Mouse (Mus musculus) MEL (cell line): Measurements from ENCODE around the gene Adprhl1. TPM values are rescaled to one million over a fixed set of nuclear protein-coding genes. Genes with fewer than 3 reads are reported as not detected.

Source experiments
- DNase-seq: peaks from one replicate; pipeline ENCODE4 v3.0.0; 2011; ENCODE audit warnings: low read depth, low spot score
- H3K27ac ChIP-seq: 2 replicates; pipeline ENCODE4 v1.5.1; 2012; ENCODE audit warnings: low read depth, mild to moderate bottlenecking, control low read depth, low read length, moderate library complexity; ENCODE audit not compliant: control insufficient read depth
- H3K27me3 ChIP-seq, 2 experiments: fragments of 150-350 bp in 1 of 2; sonication (generic) in 1 of 2; 2 replicates each; pipeline ENCODE4 v1.6.1; 2012; ENCODE audit warnings: low read length in 2 of 2, mild to moderate bottlenecking in 2 of 2, improper control_type of control experiment in 1 of 2, moderate library complexity in 1 of 2; ENCODE audit not compliant: insufficient read depth in 2 of 2, control insufficient read depth in 1 of 2
- H3K36me3 ChIP-seq, 2 experiments: 2 replicates each; pipeline ENCODE4 v1.6.1; 2012 to 2014; ENCODE audit warnings: low read length in 2 of 2, improper control_type of control experiment in 1 of 2, inconsistent platforms in 1 of 2, mild to moderate bottlenecking in 1 of 2; ENCODE audit not compliant: insufficient read depth in 2 of 2, control insufficient read depth in 1 of 2
- H3K4me1 ChIP-seq, 2 experiments: fragments of 150-350 bp in 1 of 2; sonication (generic) in 1 of 2; 2 replicates each; pipeline ENCODE4 v1.6.1; 2012; ENCODE audit warnings: low read length in 2 of 2, improper control_type of control experiment in 1 of 2, mild to moderate bottlenecking in 1 of 2; ENCODE audit not compliant: insufficient read depth in 2 of 2, control insufficient read depth in 1 of 2
- H3K4me3 ChIP-seq, 2 experiments: fragments of 150-350 bp in 1 of 2; sonication (generic) in 1 of 2; 2 replicates each; pipeline ENCODE4 v1.5.1; 2012; ENCODE audit warnings: low read depth in 2 of 2, low read length in 2 of 2, mild to moderate bottlenecking in 2 of 2, moderate library complexity in 2 of 2, control low read depth in 1 of 2, improper control_type of control experiment in 1 of 2; ENCODE audit not compliant: control insufficient read depth in 1 of 2, insufficient read depth in 1 of 2
- H3K79me2 ChIP-seq: 2 replicates; pipeline ENCODE4 v1.6.1; 2012; ENCODE audit warnings: mild to moderate bottlenecking, low read length, moderate library complexity; ENCODE audit not compliant: control insufficient read depth, poor library complexity, insufficient read depth
- H3K9ac ChIP-seq: 2 replicates; pipeline ENCODE4 v1.6.1; 2012; ENCODE audit warnings: low read depth, mild to moderate bottlenecking, control low read depth, low read length, moderate library complexity; ENCODE audit not compliant: control insufficient read depth, poor library complexity, severe bottlenecking
- H3K9me3 ChIP-seq: fragments of 150-350 bp; sonication (generic); replicated peaks from 2 replicates; pipeline ENCODE4 v1.6.1; 2012; ENCODE audit warnings: mild to moderate bottlenecking, low read length, improper control_type of control experiment, moderate library complexity; ENCODE audit not compliant: insufficient read depth
- BHLHE40 ChIP-seq: IDR thresholded peaks from 2 replicates; pipeline ENCODE4 v1.6.1; 2012; ENCODE audit warnings: low read depth, mild to moderate bottlenecking, inconsistent platforms, low read length, improper control_type of control experiment, borderline replicate concordance
- CHD1 ChIP-seq: IDR thresholded peaks from 2 replicates; pipeline ENCODE4 v1.6.1; 2012; ENCODE audit warnings: low read depth, mild to moderate bottlenecking, inconsistent platforms, low read length, improper control_type of control experiment
- CTCF ChIP-seq, 3 experiments: IDR thresholded peaks in 2 of 3; conservative IDR thresholded peaks in 1 of 3; 2 replicates each; pipeline ENCODE4 v1.5.1; 2011 to 2012; ENCODE audit warnings: low read length in 3 of 3, low read depth in 2 of 3, mild to moderate bottlenecking in 2 of 3, improper control_type of control experiment in 1 of 3, inconsistent platforms in 1 of 3, mixed read lengths in 1 of 3, moderate library complexity in 1 of 3; ENCODE audit not compliant: control insufficient read depth in 1 of 3, insufficient read depth in 1 of 3, poor library complexity in 1 of 3, severe bottlenecking in 1 of 3
- E2F4 ChIP-seq: IDR thresholded peaks from 2 replicates; pipeline ENCODE4 v1.6.1; 2011; ENCODE audit warnings: low read depth, low read length, improper control_type of control experiment, borderline replicate concordance
- EP300 ChIP-seq, 2 experiments: IDR thresholded peaks; 2 replicates each; pipeline ENCODE4 v1.6.1; 2011; ENCODE audit warnings: improper control_type of control experiment in 2 of 2, low read length in 2 of 2, low read depth in 1 of 2, mild to moderate bottlenecking in 1 of 2
- GABPA ChIP-seq: IDR thresholded peaks from 2 replicates; pipeline ENCODE4 v1.6.1; 2012; ENCODE audit warnings: low read depth, mild to moderate bottlenecking, inconsistent platforms, low read length, improper control_type of control experiment, moderate library complexity
- GATA1 ChIP-seq: IDR thresholded peaks from 2 replicates; pipeline ENCODE4 v1.6.1; 2011; ENCODE audit warnings: low read depth, low read length, improper control_type of control experiment
- JUND ChIP-seq: IDR thresholded peaks from 2 replicates; pipeline ENCODE4 v1.6.1; 2011; ENCODE audit warnings: low read depth, mild to moderate bottlenecking, improper control_type of control experiment, low read length
- KAT2A ChIP-seq: conservative IDR thresholded peaks from 2 replicates; pipeline ENCODE4 v1.6.1; 2012; ENCODE audit warnings: low read depth, low read length, improper control_type of control experiment, inconsistent platforms
- MXI1 ChIP-seq: IDR thresholded peaks from 2 replicates; pipeline ENCODE4 v1.6.1; 2011; ENCODE audit warnings: mild to moderate bottlenecking, low read depth, low read length, improper control_type of control experiment
- POLR2A ChIP-seq, 2 experiments: IDR thresholded peaks; 2 replicates each; pipeline ENCODE4 v1.6.1; 2011 to 2012; ENCODE audit warnings: low read length in 2 of 2, mild to moderate bottlenecking in 2 of 2, control low read depth in 1 of 2, improper control_type of control experiment in 1 of 2, low read depth in 1 of 2, moderate library complexity in 1 of 2; ENCODE audit not compliant: control insufficient read depth in 1 of 2, insufficient read depth in 1 of 2, poor library complexity in 1 of 2
- POLR2AphosphoS2 ChIP-seq: IDR thresholded peaks from 2 replicates; pipeline ENCODE4 v1.6.1; 2011; ENCODE audit warnings: low read length, improper control_type of control experiment
- POLR2AphosphoS5 ChIP-seq: IDR thresholded peaks from 2 replicates; pipeline ENCODE4 v1.6.1; 2012; ENCODE audit warnings: low read depth, borderline replicate concordance, mild to moderate bottlenecking, inconsistent platforms, low read length, moderate library complexity, mixed read lengths
- SIN3A ChIP-seq: IDR thresholded peaks from 2 replicates; pipeline ENCODE4 v1.6.1; 2012; ENCODE audit warnings: low read length, improper control_type of control experiment, inconsistent platforms
- USF2 ChIP-seq, 2 experiments: IDR thresholded peaks; 2 replicates each; pipeline ENCODE4 v1.6.1; 2011 to 2012; ENCODE audit warnings: improper control_type of control experiment in 2 of 2, low read length in 2 of 2, borderline replicate concordance in 1 of 2, inconsistent platforms in 1 of 2, low read depth in 1 of 2, mild to moderate bottlenecking in 1 of 2; ENCODE audit not compliant: insufficient read depth in 1 of 2
- ZKSCAN1 ChIP-seq: IDR thresholded peaks from 2 replicates; pipeline ENCODE4 v1.6.1; 2012; ENCODE audit warnings: low read depth, mild to moderate bottlenecking, inconsistent platforms, low read length, improper control_type of control experiment, moderate library complexity
- ZMIZ1 ChIP-seq: IDR thresholded peaks from 2 replicates; pipeline ENCODE4 v1.6.1; 2012; ENCODE audit warnings: low read depth, mild to moderate bottlenecking, inconsistent platforms, low read length, improper control_type of control experiment, moderate library complexity
- ZNF384 ChIP-seq: IDR thresholded peaks from 2 replicates; pipeline ENCODE4 v1.6.1; 2012; ENCODE audit warnings: low read depth, mild to moderate bottlenecking, inconsistent platforms, low read length, improper control_type of control experiment
- polyA plus RNA-seq, 2 experiments: library from polyadenylated mRNA; stranded (reverse) in 1 of 2; unstranded in 1 of 2; fragments of >175 nt in 1 of 2; fragments of >200 nt in 1 of 2; gene quantifications; 2 replicates each; pipeline versions ENCODE4 v1.2.1 to v1.2.4; 2012; ENCODE audit warnings: low replicate concordance in 2 of 2, low read depth in 1 of 2; ENCODE audit not compliant: insufficient read length in 2 of 2, insufficient read depth in 1 of 2, missing spikeins in 1 of 2
- total RNA-seq: library from RNA; depleted of rRNA; stranded (reverse); fragments of 300-350 nt; gene quantifications from 2 replicates; pipeline ENCODE4 v1.2.3, GENCODE M21; 2012

Gene Adprhl1
- total and polyA plus RNA-seq, 3 experiments = not detected

- H3K4me3 ChIP-seq = no peak overlapping the region
- H3K27me3 ChIP-seq = no peaks in the 10 kb centered on the region
- no peaks in the 10 kb centered on the region for H3K9me3 ChIP-seq
- peaks cover 2 to 8% of the 10 kb centered on the region in 2 experiments; a peak in 2 of 4 replicates for H3K36me3 ChIP-seq
- peak; percentile 78 for TF ChIP-seq POLR2AphosphoS2
- TF ChIP-seq POLR2A (IDR thresholded peaks at IDR 0.05; ENCODE audit: control insufficient read depth in 1 of 2, insufficient read depth in 1 of 2, low read depth in 1 of 2, low read length in 2 of 2, poor library complexity in 1 of 2) = no peak; a peak in 1 of 4 replicates
- H3K27ac ChIP-seq = no peak overlapping the region
- H3K79me2 ChIP-seq = no peaks in the 10 kb centered on the region
- no peak overlapping the region for H3K9ac ChIP-seq
- peaks cover 0 to 17% of the 10 kb centered on the region in 2 experiments; a peak in 2 of 4 replicates for H3K4me1 ChIP-seq
- DNase-seq = no peak
Observed at GRCm38 (mm10) chr8:13178137-13178536, 75.8 kb downstream of the Adprhl1 start.

DNA sequence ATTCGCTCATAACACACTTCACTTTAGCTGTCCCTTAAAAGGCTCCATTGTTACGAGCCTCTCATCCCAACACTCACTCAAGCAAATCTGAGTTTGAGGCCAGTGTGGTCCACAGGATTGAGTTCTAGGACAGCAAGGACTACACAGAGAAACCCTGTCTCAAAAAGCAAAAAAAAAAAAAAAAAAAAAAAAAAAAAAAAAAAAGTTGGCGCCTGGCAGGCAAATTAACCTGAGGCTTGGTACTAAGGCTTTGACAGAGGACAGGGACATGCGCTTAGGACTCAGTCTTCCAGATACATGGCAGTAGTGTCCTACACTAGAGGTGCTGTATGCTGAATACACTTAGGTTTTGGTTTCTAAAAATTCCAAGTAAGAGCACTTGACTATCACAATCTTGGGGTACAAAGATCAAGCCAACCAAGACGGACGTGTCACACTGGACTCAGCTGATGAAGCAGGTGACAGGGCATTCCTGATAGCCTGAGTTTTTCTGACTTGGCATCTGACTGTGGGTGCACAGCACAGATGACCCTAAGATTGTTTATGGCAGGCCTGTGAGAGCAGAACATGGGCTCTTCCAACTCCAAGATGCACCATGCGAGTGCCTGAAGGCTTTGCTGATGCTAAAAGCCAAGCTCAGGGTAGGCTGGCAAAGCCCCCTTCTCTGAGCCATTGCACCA lies 76.6 kb downstream of the Adprhl1 start:
- TF ChIP-seq E2F4 (no peak), ZKSCAN1 (no peak), ZNF384 (peak; percentile 82), SIN3A (no peak)
- peaks cover 2 to 13% of the 10 kb centered on the region in 2 experiments; a peak in 2 of 4 replicates for H3K36me3 ChIP-seq

GRCm38 (mm10) chr8:13175650-13176049 lies 78.3 kb downstream of the Adprhl1 start:
- peaks cover 0 to 22% of the 10 kb centered on the region in 2 experiments; a peak in 2 of 4 replicates for H3K36me3 ChIP-seq
- H3K9ac ChIP-seq = no peak overlapping the region
- no peak for DNase-seq
- TF ChIP-seq CTCF (IDR thresholded peaks at IDR 0.05 in 2 of 3, conservative IDR thresholded peaks at IDR 0.05 in 1 of 3; ENCODE audit: control insufficient read depth in 1 of 3, insufficient read depth in 1 of 3, low read depth in 2 of 3, low read length in 3 of 3, poor library complexity in 1 of 3, severe bottlenecking in 1 of 3) = no peak
- 0 out of 4 replicates have a peak, but pooled peaks of 1 of the 2 experiments have one; percentile 26 for TF ChIP-seq POLR2A (IDR thresholded peaks at IDR 0.05; ENCODE audit: control insufficient read depth in 1 of 2, insufficient read depth in 1 of 2, low read depth in 1 of 2, low read length in 2 of 2, poor library complexity in 1 of 2)
- TF ChIP-seq, all 39 proteins: peak for 1
- no peaks in the 10 kb centered on the region for H3K9me3 ChIP-seq
- peaks cover 0 to 8% of the 10 kb centered on the region in 2 experiments; a peak in 1 of 4 replicates for H3K4me1 ChIP-seq
- no peak overlapping the region for H3K27ac ChIP-seq
- H3K27me3 ChIP-seq = no peaks in the 10 kb centered on the region
- H3K4me3 ChIP-seq = no peak overlapping the region
- H3K79me2 ChIP-seq = no peaks in the 10 kb centered on the region

More for the DNA sequence above, 76.6 kb downstream of the Adprhl1 start:
- no peak for DNase-seq
- no peak overlapping the region for H3K27ac ChIP-seq
- no peaks in the 10 kb centered on the region for H3K79me2 ChIP-seq
- H3K4me1 ChIP-seq = peaks cover 0 to 17% of the 10 kb centered on the region in 2 experiments; a peak in 2 of 4 replicates
- no peak overlapping the region for H3K4me3 ChIP-seq
- H3K9me3 ChIP-seq = no peaks in the 10 kb centered on the region
- no peak overlapping the region for H3K9ac ChIP-seq
- no peaks in the 10 kb centered on the region for H3K27me3 ChIP-seq

GRCm38 (mm10) chr8:13174811-13175210 lies 79.2 kb downstream of the Adprhl1 start:
- peaks cover 0 to 2% of the 10 kb centered on the region in 2 experiments; a peak in 1 of 4 replicates for H3K4me1 ChIP-seq
- peaks cover 0 to 30% of the 10 kb centered on the region in 2 experiments; a peak in 2 of 4 replicates for H3K36me3 ChIP-seq
- H3K79me2 ChIP-seq = no peaks in the 10 kb centered on the region
- H3K9me3 ChIP-seq = no peaks in the 10 kb centered on the region
- DNase-seq = no peak
- H3K27me3 ChIP-seq = no peaks in the 10 kb centered on the region
- no peak overlapping the region for H3K27ac ChIP-seq
- no peak overlapping the region for H3K9ac ChIP-seq
- no peak overlapping the region for H3K4me3 ChIP-seq
- TF ChIP-seq POLR2AphosphoS5 = no peak
- no peak for TF ChIP-seq KAT2A
- TF ChIP-seq ZKSCAN1 = no peak
- no peak for TF ChIP-seq GABPA
- TF ChIP-seq MXI1 = no peak
- TF ChIP-seq CHD1 = no peak
- no peak for TF ChIP-seq EP300 (IDR thresholded peaks at IDR 0.05; ENCODE audit: low read depth in 1 of 2, low read length in 2 of 2)
- TF ChIP-seq GATA1 = no peak
- TF ChIP-seq JUND = no peak
- TF ChIP-seq USF2 (IDR thresholded peaks at IDR 0.05; ENCODE audit: borderline replicate concordance in 1 of 2, insufficient read depth in 1 of 2, low read depth in 1 of 2, low read length in 2 of 2) = no peak
- TF ChIP-seq SIN3A = no peak
- TF ChIP-seq ZMIZ1 = no peak
- TF ChIP-seq BHLHE40 = no peak
